Mouse (Mus musculus) hindbrain, embryonic 16.5 days (tissue): Measurements from ENCODE around the gene Srgap1. TPM values are rescaled to one million over a fixed set of nuclear protein-coding genes. Genes with fewer than 3 reads are reported as not detected.

Experiments
- ATAC-seq: fragments of 200-750 bp; cut with Nextera tagmentation; 2 replicates; pipeline ENCODE4 v1.8.0; 2017; ENCODE audit warnings: moderate TSS enrichment, moderate library complexity
- H3K27ac ChIP-seq: fragments of 300-500 bp; sonication (generic); 2 replicates; pipeline ENCODE4 v1.5.1; 2014; ENCODE audit warnings: low read depth, mild to moderate bottlenecking, control low read depth, low read length, moderate library complexity
- H3K27me3 ChIP-seq: fragments of 300-500 bp; sonication (generic); replicated peaks from 2 replicates; pipeline ENCODE4 v1.6.1; 2014; ENCODE audit warnings: low read length; ENCODE audit not compliant: control insufficient read depth, insufficient read depth
- H3K36me3 ChIP-seq: fragments of 300-500 bp; sonication (generic); 2 replicates; pipeline ENCODE4 v1.6.1; 2014; ENCODE audit warnings: mild to moderate bottlenecking, low read length, moderate library complexity, mixed read lengths; ENCODE audit not compliant: control insufficient read depth, insufficient read depth
- H3K4me1 ChIP-seq: fragments of 300-500 bp; sonication (generic); 2 replicates; pipeline ENCODE4 v1.6.1; 2014; ENCODE audit warnings: low read depth, low read length; ENCODE audit not compliant: control insufficient read depth, insufficient read depth
- H3K4me2 ChIP-seq: fragments of 300-500 bp; sonication (generic); 2 replicates; pipeline ENCODE4 v1.6.1; 2014; ENCODE audit warnings: mild to moderate bottlenecking, low read length, control low read depth, moderate library complexity
- H3K4me3 ChIP-seq: fragments of 300-500 bp; sonication (generic); 2 replicates; pipeline ENCODE4 v1.5.1; 2014; ENCODE audit warnings: mild to moderate bottlenecking, low read length, control low read depth, moderate library complexity
- H3K9ac ChIP-seq: fragments of 300-500 bp; sonication (generic); 2 replicates; pipeline ENCODE4 v1.6.1; 2014; ENCODE audit warnings: low read depth, mild to moderate bottlenecking, control low read depth, low read length, moderate library complexity
- H3K9me3 ChIP-seq: fragments of 300-500 bp; sonication (generic); 2 replicates; pipeline ENCODE4 v1.6.1; 2014; ENCODE audit warnings: mild to moderate bottlenecking, low read length, moderate library complexity; ENCODE audit not compliant: control insufficient read depth
- WGBS: fragments of 180-500 bp; shearing (Covaris S2); extraction: QIAGEN DNeasy Blood & Tissue Kit; methylation state at CpG from one replicate; pipeline ENCODE4 v1.1.7; 2014; 5-methylcytosine and 5-hydroxymethylcytosine counted together
- polyA plus RNA-seq: library from polyadenylated mRNA; unstranded; fragments of >200 nt; fragmentation: Nextera tagmentation; extraction: Ambion mirVana; gene quantifications from 2 replicates; pipeline ENCODE4 v1.2.1, GENCODE M21; 2015

Gene Srgap1
- polyA plus RNA-seq, 1 experiment from 2014 or later: 29.2 TPM

GRCm38 (mm10) chr10:122006606-122007005 is 40.5 kb downstream of the Srgap1 start:
- no peak overlapping the region for H3K4me3 ChIP-seq
- WGBS: 39% methylated on average over 5 of the region's 5 CpGs
- peaks cover 21% of the 10 kb centered on the region for H3K4me1 ChIP-seq
- no peaks in the 10 kb centered on the region for H3K9me3 ChIP-seq
- H3K27me3 ChIP-seq: no peaks in the 10 kb centered on the region
- no peak for ATAC-seq
- no peak overlapping the region for H3K9ac ChIP-seq
- peaks cover 4% of the 10 kb centered on the region; the same call in 1 of the 2 replicates for H3K36me3 ChIP-seq
- no peak overlapping the region for H3K4me2 ChIP-seq
- no peak overlapping the region for H3K27ac ChIP-seq

GRCm38 (mm10) chr10:122006151-122006550 is 41.0 kb downstream of the Srgap1 start:
- H3K9ac ChIP-seq: no peak overlapping the region
- 79% methylated on average over 6 of the region's 6 CpGs for WGBS
- peaks cover 21% of the 10 kb centered on the region for H3K4me1 ChIP-seq
- no peaks in the 10 kb centered on the region for H3K27me3 ChIP-seq
- no peak overlapping the region for H3K4me3 ChIP-seq
- H3K4me2 ChIP-seq: no peak overlapping the region
- H3K27ac ChIP-seq: no peak overlapping the region
- ATAC-seq: no peak
- no peaks in the 10 kb centered on the region for H3K9me3 ChIP-seq
- peaks cover 4% of the 10 kb centered on the region; the same call in 1 of the 2 replicates for H3K36me3 ChIP-seq

- WGBS: 50% methylated on average over 6 of the region's 6 CpGs
- peaks cover 21% of the 10 kb centered on the region for H3K4me1 ChIP-seq
- ATAC-seq: no peak
Observed at GRCm38 (mm10) chr10:122005560-122005959, 41.6 kb downstream of the Srgap1 start.

GRCm38 (mm10) chr10:122002930-122003329 is 44.2 kb downstream of the Srgap1 start:
- Histone ChIP-seq H3K9ac (no peak overlapping the region), H3K36me3 (peaks cover 4% of the 10 kb centered on the region; the same call in 1 of the 2 replicates), H3K9me3 (no peaks in the 10 kb centered on the region), H3K27ac (no peak overlapping the region), H3K4me3 (no peak overlapping the region), H3K4me2 (no peak overlapping the region), H3K27me3 (no peaks in the 10 kb centered on the region), H3K4me1 (peaks cover 6% of the 10 kb centered on the region)
- 83% methylated on average over 6 of the region's 6 CpGs for WGBS
- no peak for ATAC-seq

More at GRCm38 (mm10) chr10:122005560-122005959, 41.6 kb downstream of the Srgap1 start:
- Histone ChIP-seq H3K4me3 (no peak overlapping the region), H3K4me2 (no peak overlapping the region), H3K27ac (no peak overlapping the region), H3K9me3 (no peaks in the 10 kb centered on the region), H3K9ac (no peak overlapping the region), H3K36me3 (peaks cover 4% of the 10 kb centered on the region; the same call in 1 of the 2 replicates), H3K27me3 (no peaks in the 10 kb centered on the region)

GRCm38 (mm10) chr10:121998806-121999205 is 48.3 kb downstream of the Srgap1 start:
- no peaks in the 10 kb centered on the region for H3K9me3 ChIP-seq
- no peaks in the 10 kb centered on the region for H3K27me3 ChIP-seq
- H3K4me3 ChIP-seq: no peak overlapping the region
- WGBS: 63% methylated on average over 7 of the region's 7 CpGs
- no peak for ATAC-seq
- no peak overlapping the region for H3K27ac ChIP-seq
- H3K9ac ChIP-seq: no peak overlapping the region
- H3K4me1 ChIP-seq: peaks cover 21% of the 10 kb centered on the region
- H3K4me2 ChIP-seq: no peak overlapping the region
- peaks cover 4% of the 10 kb centered on the region; the same call in 1 of the 2 replicates for H3K36me3 ChIP-seq

GRCm38 (mm10) chr10:121996500-121996899 is 50.6 kb downstream of the Srgap1 start:
- WGBS: 17% methylated on average over 4 of the region's 4 CpGs
- H3K9ac ChIP-seq: no peak overlapping the region
- peaks cover 22% of the 10 kb centered on the region for H3K4me1 ChIP-seq
- no peaks in the 10 kb centered on the region for H3K36me3 ChIP-seq
- H3K9me3 ChIP-seq: no peaks in the 10 kb centered on the region
- H3K27ac ChIP-seq: no peak overlapping the region
- no peak overlapping the region for H3K4me2 ChIP-seq
- no peak overlapping the region for H3K4me3 ChIP-seq
- H3K27me3 ChIP-seq: no peaks in the 10 kb centered on the region
- 0 out of 2 replicates have a peak, but pooled peaks have one; percentile 35 for ATAC-seq

- peaks cover 22% of the 10 kb centered on the region for H3K4me1 ChIP-seq
- no peaks in the 10 kb centered on the region for H3K27me3 ChIP-seq
- H3K9me3 ChIP-seq: no peaks in the 10 kb centered on the region
- ATAC-seq: no peak
- H3K27ac ChIP-seq: no peak overlapping the region
- H3K9ac ChIP-seq: no peak overlapping the region
- H3K4me2 ChIP-seq: no peak overlapping the region
- H3K36me3 ChIP-seq: no peaks in the 10 kb centered on the region
- 30% methylated on average over 4 of the region's 4 CpGs for WGBS
- no peak overlapping the region for H3K4me3 ChIP-seq
Observed at GRCm38 (mm10) chr10:121995448-121995847, 51.7 kb downstream of the Srgap1 start.

- no peaks in the 10 kb centered on the region for H3K27me3 ChIP-seq
- H3K36me3 ChIP-seq: no peaks in the 10 kb centered on the region
- ATAC-seq: no peak
- H3K27ac ChIP-seq: no peak overlapping the region
- H3K4me1 ChIP-seq: peaks cover 22% of the 10 kb centered on the region
- 49% methylated on average over 5 of the region's 5 CpGs for WGBS
- no peak overlapping the region for H3K9ac ChIP-seq
- no peaks in the 10 kb centered on the region for H3K9me3 ChIP-seq
- no peak overlapping the region for H3K4me3 ChIP-seq
- no peak overlapping the region for H3K4me2 ChIP-seq
Observed at GRCm38 (mm10) chr10:121994660-121995059, 52.5 kb downstream of the Srgap1 start.

GRCm38 (mm10) chr10:121992609-121993008 is 54.5 kb downstream of the Srgap1 start:
- WGBS: 44% methylated on average over 8 of the region's 8 CpGs
- no peak overlapping the region for H3K9ac ChIP-seq
- no peaks in the 10 kb centered on the region for H3K9me3 ChIP-seq
- no peak overlapping the region for H3K4me3 ChIP-seq
- no peak overlapping the region for H3K4me2 ChIP-seq
- H3K27ac ChIP-seq: no peak overlapping the region
- H3K4me1 ChIP-seq: peaks cover 22% of the 10 kb centered on the region
- no peaks in the 10 kb centered on the region for H3K27me3 ChIP-seq
- no peaks in the 10 kb centered on the region for H3K36me3 ChIP-seq
- no peak for ATAC-seq

- no peak overlapping the region for H3K27ac ChIP-seq
- H3K27me3 ChIP-seq: no peaks in the 10 kb centered on the region
- H3K36me3 ChIP-seq: no peaks in the 10 kb centered on the region
- no peak overlapping the region for H3K4me2 ChIP-seq
- no peak overlapping the region for H3K9ac ChIP-seq
- WGBS: 76% methylated on average over 4 of the region's 4 CpGs
- no peaks in the 10 kb centered on the region for H3K9me3 ChIP-seq
- H3K4me3 ChIP-seq: no peak overlapping the region
- H3K4me1 ChIP-seq: no peaks in the 10 kb centered on the region
- no peak for ATAC-seq
Observed at GRCm38 (mm10) chr10:121986997-121987396, 60.1 kb downstream of the Srgap1 start.
